Comparison of ENCODE assay signal across 16 mouse cellular contexts in the genomic region with DNA sequence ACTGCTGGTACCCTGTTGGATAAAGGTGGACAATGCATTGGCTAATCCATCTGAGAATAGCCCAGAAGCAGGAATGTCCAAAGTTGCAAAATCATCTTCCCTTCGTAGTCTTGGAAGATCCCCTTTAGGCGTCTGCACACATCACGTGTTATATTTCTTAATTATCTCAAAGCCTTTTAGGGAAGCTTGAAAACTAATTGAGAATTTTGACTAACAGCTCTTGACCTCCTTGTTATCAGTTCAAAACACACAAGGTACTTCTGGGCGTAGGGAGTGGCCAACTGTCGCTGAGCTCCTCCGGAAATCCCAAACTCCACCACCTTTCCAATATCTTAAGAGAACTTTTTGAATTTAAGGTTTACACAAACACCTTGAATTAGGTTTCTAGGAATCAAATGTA.
DNase-seq lines count a peak whose midpoint lies in the region; TF ChIP-seq lines count a peak whose summit lies in the region.
"Had no signal": no experiment of that assay in that cellular context is flagged by ENCODE, and none has a peak within 500 bp of the region (broad histone marks: within the 10 kb centered on the region; RNA-seq: fewer than 3 reads in every experiment).

No protein-coding gene starts in this region.

- H3K79me2 ChIP-seq in MEL (ENCODE audit: control insufficient read depth, insufficient read depth, low read length, poor library complexity): no peaks in the 10 kb centered on the region

- TF ChIP-seq RAD21 in MEL (IDR thresholded peaks at IDR 0.05; ENCODE audit: low read depth, low read length): no peak

- H3K27ac ChIP-seq in MEL (ENCODE audit: control insufficient read depth, low read depth, low read length): peak overlapping the region; percentile 60

- H3K4me3 ChIP-seq in MEL (ENCODE audit: control insufficient read depth in 1 of 2, insufficient read depth in 1 of 2, low read depth in 2 of 2, low read length in 2 of 2): no peak overlapping the region

- TF ChIP-seq POLR2A in MEL (IDR thresholded peaks at IDR 0.05; ENCODE audit: control insufficient read depth in 1 of 2, insufficient read depth in 1 of 2, low read depth in 1 of 2, low read length in 2 of 2, poor library complexity in 1 of 2): no peak

- H3K9me3 ChIP-seq in MEL (replicated peaks; ENCODE audit: insufficient read depth, low read length): no peaks in the 10 kb centered on the region
- H3K9me3 ChIP-seq: G1E had no signal

- H3K36me3 ChIP-seq in MEL (ENCODE audit: control insufficient read depth in 1 of 2, insufficient read depth in 2 of 2, low read length in 2 of 2): peaks cover 0 to 2% of the 10 kb centered on the region in 2 experiments; a peak in 1 of 4 replicates
- H3K36me3 ChIP-seq: G1E had no signal

- peaks cover 0 to 7% of the 10 kb centered on the region in 2 experiments; a peak in 1 of 4 replicates for H3K4me1 ChIP-seq in MEL (ENCODE audit: control insufficient read depth in 1 of 2, insufficient read depth in 2 of 2, low read length in 2 of 2)

- DNase-seq in MEL (ENCODE audit: low read depth, low spot score): peak; percentile 58
- no peak for DNase-seq in ovary, postnatal 10 days (ENCODE audit: low spot score)
- DNase-seq: adrenal gland, adult 2 months; adrenal gland, adult 8-10 months; adrenal gland, postnatal 10 days; adrenal gland, postnatal 14 days; adrenal gland, postnatal 25 days; adrenal gland, postnatal 36 days; B cell, adult 2 months; cerebellum, adult 11 months; cerebellum, adult 11-12 months; cerebellum, adult 18-20 months; cerebellum, adult 2 months; cerebellum, adult 8-10 months had no signal

- TF ChIP-seq CTCF in MEL (IDR thresholded peaks at IDR 0.05 in 2 of 3, conservative IDR thresholded peaks at IDR 0.05 in 1 of 3; ENCODE audit: control insufficient read depth in 1 of 3, insufficient read depth in 1 of 3, low read depth in 2 of 3, low read length in 3 of 3, poor library complexity in 1 of 3, severe bottlenecking in 1 of 3): no peak

- peak; percentile 65 to 72 for TF ChIP-seq EP300 in MEL (IDR thresholded peaks at IDR 0.05; ENCODE audit: low read depth in 1 of 2, low read length in 2 of 2)

- H3K9ac ChIP-seq in MEL (ENCODE audit: control insufficient read depth, low read depth, low read length, poor library complexity, severe bottlenecking): no peak overlapping the region

- H3K27me3 ChIP-seq in MEL (ENCODE audit: control insufficient read depth in 1 of 2, insufficient read depth in 2 of 2, low read length in 2 of 2): no peaks in the 10 kb centered on the region
- H3K27me3 ChIP-seq: CH12.LX had no signal

TF ChIP-seq in MEL, 35 proteins besides CTCF, POLR2A, EP300 and RAD21:
- TF ChIP-seq ZKSCAN1 (IDR thresholded peaks at IDR 0.05; ENCODE audit: low read depth, low read length) (no peak), KAT2A (conservative IDR thresholded peaks at IDR 0.05; ENCODE audit: low read depth, low read length) (no peak), BHLHE40 (IDR thresholded peaks at IDR 0.05; ENCODE audit: borderline replicate concordance, low read depth, low read length) (0 out of 2 replicates have a peak, but pooled peaks have one; percentile 23), RCOR1 (IDR thresholded peaks at IDR 0.05; ENCODE audit: low read depth, low read length) (no peak), HCFC1 (IDR thresholded peaks at IDR 0.05; ENCODE audit: low read depth, low read length) (no peak), POLR2AphosphoS5 (IDR thresholded peaks at IDR 0.05; ENCODE audit: borderline replicate concordance, low read depth, low read length) (no peak), TBP (IDR thresholded peaks at IDR 0.05; ENCODE audit: low read depth, low read length) (no peak), MYB (IDR thresholded peaks at IDR 0.05; ENCODE audit: low read depth, low read length) (peak; percentile 51; the same call in 1 of the 2 replicates), GATA1 (IDR thresholded peaks at IDR 0.05; ENCODE audit: low read depth, low read length) (peak; percentile 64), UBTF (IDR thresholded peaks at IDR 0.05; ENCODE audit: borderline replicate concordance, insufficient read depth, low read depth, low read length) (no peak), TCF12 (IDR thresholded peaks at IDR 0.05; ENCODE audit: low read depth, low read length) (peak; percentile 24; the same call in 1 of the 2 replicates), MAZ (IDR thresholded peaks at IDR 0.05; ENCODE audit: low read depth, low read length) (no peak), MYC (IDR thresholded peaks at IDR 0.05; ENCODE audit: low read depth, low read length) (no peak), E2F4 (IDR thresholded peaks at IDR 0.05; ENCODE audit: borderline replicate concordance, low read depth, low read length) (no peak), ZMIZ1 (IDR thresholded peaks at IDR 0.05; ENCODE audit: low read depth, low read length) (no peak), MXI1 (IDR thresholded peaks at IDR 0.05; ENCODE audit: low read depth, low read length) (no peak), GABPA (IDR thresholded peaks at IDR 0.05; ENCODE audit: low read depth, low read length) (no peak), SIN3A (IDR thresholded peaks at IDR 0.05; ENCODE audit: low read length) (no peak), CHD2 (IDR thresholded peaks at IDR 0.05; ENCODE audit: low read length) (no peak), USF1 (IDR thresholded peaks at IDR 0.05; ENCODE audit: low read depth, low read length) (peak; percentile 60; the same call in 1 of the 2 replicates), MAX (IDR thresholded peaks at IDR 0.05; ENCODE audit: low read length) (0 out of 2 replicates have a peak, but pooled peaks have one; percentile 19), CHD1 (IDR thresholded peaks at IDR 0.05; ENCODE audit: low read depth, low read length) (no peak), MEF2A (IDR thresholded peaks at IDR 0.05; ENCODE audit: extremely low read depth, insufficient replicate concordance, low read depth, low read length, poor library complexity, severe bottlenecking) (no peak), MAFK (IDR thresholded peaks at IDR 0.05; ENCODE audit: borderline replicate concordance, low read depth, low read length) (no peak), NELFE (IDR thresholded peaks at IDR 0.05; ENCODE audit: low read depth, low read length) (no peak), TAL1 (IDR thresholded peaks at IDR 0.05; ENCODE audit: low read length) (no peak)
